Mouse (Mus musculus): Measurements from ENCODE around the gene Oaz1. TPM values are rescaled to one million over a fixed set of nuclear protein-coding genes. Genes with fewer than 3 reads are reported as not detected.

The Oaz1 gene
- polyA plus RNA-seq, 1 experiment from 2014 or later, result 2,414 TPM

- DNase-seq (ENCODE audit: low spot score), result no peak
- peaks cover 84% of the 10 kb centered on the region for H3K36me3 ChIP-seq
- 91% methylated on average over 4 of the region's 4 CpGs for WGBS
Observed at GRCm38 (mm10) chr10:80793803-80794202, 32.7 kb upstream of the Oaz1 start.

GRCm38 (mm10) chr10:80794750-80795149, 31.7 kb upstream of the Oaz1 start:
- H3K27ac ChIP-seq, result 0 out of 2 replicates have a peak overlapping the region, but pooled peaks have one; percentile 10
- no peaks in the 10 kb centered on the region for H3K27me3 ChIP-seq (ENCODE audit: low read depth, poor library complexity, severe bottlenecking)
- H3K36me3 ChIP-seq, result peaks cover 76% of the 10 kb centered on the region
- 94% methylated on average over 8 of the region's 8 CpGs for WGBS
- DNase-seq (ENCODE audit: low spot score), result no peak
- H3K4me1 ChIP-seq, result peaks cover 42% of the 10 kb centered on the region
- H3K9me3 ChIP-seq (replicated peaks), result no peaks in the 10 kb centered on the region
- H3K4me3 ChIP-seq, result no peak overlapping the region

More at GRCm38 (mm10) chr10:80793803-80794202, 32.7 kb upstream of the Oaz1 start:
- Histone ChIP-seq H3K27me3 (ENCODE audit: low read depth, poor library complexity, severe bottlenecking) (no peaks in the 10 kb centered on the region), H3K27ac (no peak overlapping the region), H3K4me3 (0 out of 2 replicates have a peak overlapping the region, but pooled peaks have one; percentile 1), H3K9me3 (replicated peaks) (no peaks in the 10 kb centered on the region), H3K4me1 (peaks cover 36% of the 10 kb centered on the region)

- 0 out of 2 replicates have a peak overlapping the region, but pooled peaks have one; percentile 91 for H3K27ac ChIP-seq
- H3K4me1 ChIP-seq, result peaks cover 44% of the 10 kb centered on the region
- H3K36me3 ChIP-seq, result peaks cover 76% of the 10 kb centered on the region
- no peaks in the 10 kb centered on the region for H3K27me3 ChIP-seq (ENCODE audit: low read depth, poor library complexity, severe bottlenecking)
- peak overlapping the region; percentile 69 for H3K4me3 ChIP-seq
- DNase-seq (ENCODE audit: low spot score), result no peak
- 88% methylated on average over 9 of the region's 9 CpGs for WGBS
- H3K9me3 ChIP-seq (replicated peaks), result no peaks in the 10 kb centered on the region
Observed at GRCm38 (mm10) chr10:80796307-80796848, 30.1 kb upstream of the Oaz1 start.

GRCm38 (mm10) chr10:80797186-80798149, 29.0 kb upstream of the Oaz1 start:
- DNase-seq (ENCODE audit: low spot score), result peak; percentile 60
- peak overlapping the region; percentile 69 for H3K4me3 ChIP-seq
- H3K36me3 ChIP-seq, result peaks cover 76% of the 10 kb centered on the region

GRCm38 (mm10) chr10:80798150-80799006, 28.1 kb upstream of the Oaz1 start, which contains the start of the genes Sf3a2 and Plekhj1:
Gene Sf3a2, plus strand, starts transcription at chr10:80798198.
Gene Plekhj1, minus strand, starts transcription at chr10:80798626.
- peak; percentile 94 for DNase-seq (ENCODE audit: low spot score)
- Histone ChIP-seq H3K4me3 (peak within 1 kb of the TSS; percentile 69), H3K36me3 (peaks cover 76% of the 10 kb centered on the region), H3K27me3 (ENCODE audit: low read depth, poor library complexity, severe bottlenecking) (no peaks in the 10 kb centered on the region), H3K9me3 (replicated peaks) (no peaks in the 10 kb centered on the region), H3K27ac (peak within 1 kb of the TSS; percentile 91), H3K4me1 (peaks cover 35% of the 10 kb centered on the region)
- under 1% methylated on average over 104 of the region's 104 CpGs for WGBS

More at GRCm38 (mm10) chr10:80797186-80798149, 29.0 kb upstream of the Oaz1 start:
- peaks cover 35% of the 10 kb centered on the region for H3K4me1 ChIP-seq
- H3K27ac ChIP-seq, result peak overlapping the region; percentile 91
- 3% methylated on average over 59 of the region's 59 CpGs for WGBS
- H3K9me3 ChIP-seq (replicated peaks), result no peaks in the 10 kb centered on the region
- H3K27me3 ChIP-seq (ENCODE audit: low read depth, poor library complexity, severe bottlenecking), result no peaks in the 10 kb centered on the region

- Histone ChIP-seq H3K27ac (peak overlapping the region; percentile 91), H3K27me3 (ENCODE audit: low read depth, poor library complexity, severe bottlenecking) (no peaks in the 10 kb centered on the region), H3K9me3 (replicated peaks) (no peaks in the 10 kb centered on the region), H3K4me3 (peak overlapping the region; percentile 69), H3K4me1 (peaks cover 36% of the 10 kb centered on the region), H3K36me3 (peaks cover 76% of the 10 kb centered on the region)
- 5% methylated on average over 18 of the region's 18 CpGs for WGBS
- no peak for DNase-seq (ENCODE audit: low spot score)
Observed at GRCm38 (mm10) chr10:80799070-80799566, 27.3 kb upstream of the Oaz1 start.

- WGBS, result 89% methylated on average over 10 of the region's 10 CpGs
- peaks cover 46% of the 10 kb centered on the region for H3K4me1 ChIP-seq
- peaks cover 74% of the 10 kb centered on the region for H3K36me3 ChIP-seq
- DNase-seq (ENCODE audit: low spot score), result no peak
- 0 out of 2 replicates have a peak overlapping the region, but pooled peaks have one; percentile 14 for H3K4me3 ChIP-seq
- H3K27ac ChIP-seq, result no peak overlapping the region
- peaks cover 16% of the 10 kb centered on the region for H3K27me3 ChIP-seq (ENCODE audit: low read depth, poor library complexity, severe bottlenecking)
- no peaks in the 10 kb centered on the region for H3K9me3 ChIP-seq (replicated peaks)
Observed at GRCm38 (mm10) chr10:80802204-80802912, 24.1 kb upstream of the Oaz1 start.

GRCm38 (mm10) chr10:80802996-80803395, 23.5 kb upstream of the Oaz1 start:
- Histone ChIP-seq H3K9me3 (replicated peaks) (no peaks in the 10 kb centered on the region), H3K27me3 (ENCODE audit: low read depth, poor library complexity, severe bottlenecking) (peaks cover 22% of the 10 kb centered on the region), H3K4me3 (0 out of 2 replicates have a peak overlapping the region, but pooled peaks have one; percentile 7), H3K4me1 (peaks cover 52% of the 10 kb centered on the region), H3K27ac (no peak overlapping the region), H3K36me3 (peaks cover 74% of the 10 kb centered on the region)
- DNase-seq (ENCODE audit: low spot score), result no peak
- WGBS, result 83% methylated on average over 3 of the region's 3 CpGs

- DNase-seq (ENCODE audit: low spot score), result no peak
- 100% methylated on average over 2 of the region's 2 CpGs for WGBS
- H3K27me3 ChIP-seq (ENCODE audit: low read depth, poor library complexity, severe bottlenecking), result peaks cover 36% of the 10 kb centered on the region
- no peak overlapping the region for H3K27ac ChIP-seq
- peaks cover 63% of the 10 kb centered on the region for H3K4me1 ChIP-seq
- peaks cover 74% of the 10 kb centered on the region for H3K36me3 ChIP-seq
- no peaks in the 10 kb centered on the region for H3K9me3 ChIP-seq (replicated peaks)
- no peak overlapping the region for H3K4me3 ChIP-seq
Observed at GRCm38 (mm10) chr10:80804340-80804739, 22.1 kb upstream of the Oaz1 start.

GRCm38 (mm10) chr10:80804916-80805315, 21.5 kb upstream of the Oaz1 start, which contains the start of gene Amh:
Gene Amh, plus strand, starts transcription at chr10:80805243.
- H3K4me3 ChIP-seq, result peak within 1 kb of the TSS; percentile 8; the same call in 1 of the 2 replicates
- no peaks in the 10 kb centered on the region for H3K9me3 ChIP-seq (replicated peaks)
- H3K36me3 ChIP-seq, result peaks cover 70% of the 10 kb centered on the region
- peaks cover 41% of the 10 kb centered on the region for H3K27me3 ChIP-seq (ENCODE audit: low read depth, poor library complexity, severe bottlenecking)
- no peak for DNase-seq (ENCODE audit: low spot score)
- 76% methylated on average over 6 of the region's 6 CpGs for WGBS
- peaks cover 61% of the 10 kb centered on the region for H3K4me1 ChIP-seq
- H3K27ac ChIP-seq, result no peak within 1 kb of the TSS

GRCm38 (mm10) chr10:80805322-80805721, 21.1 kb upstream of the Oaz1 start:
- 84% methylated on average over 5 of the region's 5 CpGs for WGBS
- Histone ChIP-seq H3K36me3 (peaks cover 66% of the 10 kb centered on the region), H3K27me3 (ENCODE audit: low read depth, poor library complexity, severe bottlenecking) (peaks cover 45% of the 10 kb centered on the region), H3K9me3 (replicated peaks) (no peaks in the 10 kb centered on the region), H3K4me3 (0 out of 2 replicates have a peak overlapping the region, but pooled peaks have one; percentile 3), H3K4me1 (peaks cover 61% of the 10 kb centered on the region), H3K27ac (no peak overlapping the region)
- no peak for DNase-seq (ENCODE audit: low spot score)

Data from limb, embryonic 10.5 days (tissue).